Mouse (Mus musculus): ENCODE data around the gene Recql5. TPM values are rescaled to one million over a fixed set of nuclear protein-coding genes. Genes with fewer than 3 reads are reported as not detected.

The Recql5 gene
- 20.7 TPM for total RNA-seq (2023)

DNA sequence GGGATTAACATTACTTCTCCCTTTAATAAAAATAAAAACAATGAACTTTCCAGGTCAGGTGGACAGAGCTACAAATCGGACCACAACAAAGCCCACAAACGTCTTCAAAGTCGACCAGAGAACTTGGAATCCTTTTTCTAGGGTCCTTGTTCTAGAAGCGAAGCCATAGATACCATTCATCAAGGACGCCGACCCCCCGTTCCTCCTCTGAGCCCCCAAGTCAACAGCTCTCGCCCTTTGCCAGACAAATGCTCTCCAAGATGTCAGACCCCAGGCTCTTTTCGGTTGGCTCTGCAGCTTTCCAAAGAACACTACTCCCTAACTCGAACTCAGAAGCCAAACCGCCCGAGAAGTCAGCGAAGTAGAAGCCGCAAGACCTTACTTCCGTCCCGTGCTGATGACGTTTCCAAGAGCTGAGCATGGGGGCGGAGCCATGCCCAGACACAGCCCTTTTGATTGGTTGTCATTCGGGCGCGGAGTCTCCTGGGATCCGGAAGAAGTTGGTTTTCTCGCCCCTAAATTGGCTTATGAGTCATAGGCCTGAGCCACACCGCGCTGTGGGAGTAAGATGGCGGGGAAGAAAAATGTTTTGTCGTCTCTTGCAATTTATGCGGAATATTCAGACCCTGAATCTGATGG lies at the start of gene Recql5, which contains the start of gene Sap30bp:
Gene Recql5 (minus strand): TSS at position 370 of the 639 bp plus-strand sequence.
Gene Sap30bp (plus strand): TSS at position 175 of the 639 bp plus-strand sequence.

DNA sequence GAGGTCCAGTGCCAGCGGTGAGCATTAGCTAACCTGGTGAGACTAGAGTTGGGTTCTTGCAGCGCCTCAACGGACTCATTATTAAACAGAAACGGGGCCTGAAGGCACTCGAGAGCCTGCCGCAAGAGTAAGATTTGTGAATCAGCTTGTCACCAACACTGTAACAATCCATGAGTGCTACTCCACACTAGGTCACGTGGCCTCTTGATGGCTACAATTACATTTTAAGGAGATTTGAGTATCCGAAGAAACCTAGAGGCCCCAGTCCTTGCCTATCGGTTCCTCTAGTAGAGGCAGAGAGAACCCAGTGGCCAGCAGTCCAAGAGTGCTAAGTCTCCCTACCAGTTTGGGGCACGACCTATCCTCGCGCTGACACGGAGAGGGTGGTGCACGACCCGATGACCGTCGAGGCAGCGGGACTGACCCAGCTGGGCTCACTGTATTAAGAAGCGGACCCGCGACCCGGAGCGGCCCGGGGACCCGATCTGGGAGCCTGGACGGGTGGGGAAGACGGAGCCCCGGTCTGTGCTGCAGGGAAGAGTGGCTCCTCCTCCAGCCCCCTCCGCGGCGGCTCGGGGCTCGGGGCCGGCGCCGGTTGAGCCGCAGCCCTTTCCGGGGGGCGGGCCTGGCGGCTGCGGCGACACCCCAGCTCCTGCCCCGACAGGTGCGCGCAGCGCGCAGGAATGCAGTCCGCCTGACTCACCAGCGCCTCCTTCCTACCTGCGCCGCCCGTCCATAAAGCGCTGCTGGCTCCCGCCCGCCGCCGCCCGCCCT lies 41.2 kb upstream of the Recql5 start, which contains the start of gene Itgb4:
Gene Itgb4 (plus strand): TSS at position 401 of the 774 bp plus-strand sequence.

DNA sequence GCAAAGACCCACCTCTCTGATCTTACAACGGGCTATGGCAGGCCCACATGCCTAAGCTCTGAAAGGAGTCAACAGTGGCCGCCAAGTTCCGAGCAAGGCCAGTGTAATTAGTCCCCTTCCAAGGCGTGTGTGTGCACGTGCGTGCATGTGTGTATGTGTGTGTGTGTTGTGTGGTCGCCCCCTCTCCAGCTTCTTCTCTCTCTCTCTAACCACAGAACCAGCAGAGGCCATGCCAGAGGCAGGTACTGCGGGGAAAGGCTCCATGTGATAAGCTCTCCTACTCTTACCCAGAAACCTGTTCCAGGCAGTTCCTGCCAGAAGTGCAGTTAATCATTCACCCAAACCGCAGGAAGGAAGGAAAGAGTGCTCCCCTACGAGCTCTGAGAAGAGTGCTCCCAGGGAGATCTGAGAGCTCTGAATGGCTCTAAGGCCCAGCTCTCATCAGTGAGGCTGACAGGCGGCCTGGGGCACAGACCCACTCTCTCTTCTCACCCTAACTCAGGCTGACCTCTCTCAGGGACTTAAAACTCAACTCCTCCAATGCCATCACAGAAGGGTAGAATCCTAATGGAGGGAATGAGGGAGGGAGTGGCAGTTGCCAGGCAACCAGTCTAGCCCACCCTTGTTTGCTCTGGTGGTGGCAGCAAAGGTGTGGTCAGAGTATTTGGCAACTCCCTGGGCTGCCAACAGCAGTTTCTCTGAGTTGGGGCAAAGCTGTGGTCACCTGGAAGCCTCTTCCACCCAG lies 21.5 kb downstream of the Recql5 start, which contains the start of gene Smim6:
Gene Smim6 (plus strand): TSS at position 386 of the 745 bp plus-strand sequence.

DNA sequence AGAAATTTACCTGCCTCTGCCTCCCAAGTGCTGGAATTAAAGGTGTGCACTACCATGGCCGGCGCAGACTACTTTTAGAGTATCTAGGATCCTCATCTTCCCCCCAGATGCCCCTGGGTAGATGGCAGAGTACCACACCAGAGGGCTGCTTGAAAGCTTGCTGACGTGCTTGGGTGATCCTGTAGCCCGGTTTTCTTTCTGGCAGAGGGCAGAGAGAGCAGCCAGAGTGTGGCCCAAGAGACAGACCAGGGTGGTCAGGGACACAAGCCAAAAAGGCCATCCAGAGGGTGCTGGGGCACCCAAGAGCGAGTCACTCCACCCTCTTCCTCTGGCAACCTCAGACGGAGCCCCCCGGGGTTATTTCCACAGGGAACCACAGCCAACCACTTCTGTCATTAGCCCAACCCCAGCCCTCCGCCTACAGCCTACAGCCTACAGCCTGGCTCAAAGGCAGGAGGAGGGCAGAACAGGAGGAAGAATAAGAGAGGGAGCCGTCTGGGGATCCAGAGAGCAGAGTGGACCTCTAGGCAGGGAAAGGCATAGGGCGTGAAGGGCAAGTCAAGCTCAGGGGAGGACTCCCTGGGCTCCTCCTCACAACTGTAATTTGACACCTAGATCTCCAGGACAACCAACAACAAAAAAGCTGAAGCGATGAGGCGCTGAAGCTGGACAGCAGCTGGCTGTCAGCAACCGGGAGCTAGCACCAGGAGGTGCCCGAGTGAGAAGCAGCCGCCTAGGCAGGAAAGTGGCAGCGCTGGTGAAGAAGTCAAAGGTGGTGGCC lies 33.6 kb downstream of the Recql5 start, which contains the start of gene Smim5:
Gene Smim5 (plus strand): TSS at position 481 of the 781 bp plus-strand sequence.

DNA sequence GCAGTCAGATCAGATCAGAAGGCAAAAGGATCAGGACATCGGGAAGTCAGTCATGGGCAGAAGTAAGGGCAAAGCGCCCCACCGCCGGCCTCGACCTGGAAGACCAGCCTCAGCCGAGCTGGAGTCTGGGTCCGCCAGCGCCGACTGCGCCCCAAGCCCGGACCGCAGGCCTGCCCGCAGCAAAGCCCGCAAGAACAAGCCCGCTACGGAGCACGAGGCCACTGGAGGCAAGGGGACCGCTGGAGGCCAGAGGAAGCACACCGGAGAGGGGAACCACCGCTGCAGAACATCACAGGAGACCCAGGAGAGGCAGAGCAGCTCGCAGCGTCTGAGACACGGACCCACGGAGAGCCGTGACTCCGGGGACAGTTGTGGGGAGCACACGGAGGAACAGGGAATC lies 74.9 kb downstream of the Recql5 start, which contains the start of gene Myo15b:
Gene Myo15b (plus strand): TSS at position 53 of the 400 bp plus-strand sequence.

Other genes with a start within 250 kb of the Recql5 start
- gene Grb2, start 224.9 kb downstream of the Recql5 start, total RNA-seq (2023), result 156 TPM
- 71.8 TPM for gene Tmem94, start 168.0 kb downstream of the Recql5 start, total RNA-seq (2023)
- 2.3 TPM for gene Caskin2, start 119.8 kb downstream of the Recql5 start, total RNA-seq (2023)
- 18.7 TPM for gene Tsen54, start 118.8 kb downstream of the Recql5 start, total RNA-seq (2023)
- gene Llgl2, start 109.4 kb downstream of the Recql5 start, total RNA-seq (2023), result 25.2 TPM
- not detected for gene Myo15b, start 75.1 kb downstream of the Recql5 start, total RNA-seq (2023)
- not detected for gene Smim5, start 33.5 kb downstream of the Recql5 start, total RNA-seq (2023)
- gene Smim6, start 21.5 kb downstream of the Recql5 start, total RNA-seq (2023), result not detected
- gene Sap30bp, start 195 bp downstream of the Recql5 start, total RNA-seq (2023), result 33.5 TPM
- gene Itgb4, start 41.2 kb upstream of the Recql5 start, total RNA-seq (2023), result 0.59 TPM
- gene Galk1, start 79.2 kb upstream of the Recql5 start, total RNA-seq (2023), result 15.2 TPM
- gene H3f3b, start 94.5 kb upstream of the Recql5 start, total RNA-seq (2023), result 1,631 TPM
- 58.6 TPM for gene Unk, start 96.8 kb upstream of the Recql5 start, total RNA-seq (2023)
- gene Unc13d, start 144.5 kb upstream of the Recql5 start, total RNA-seq (2023), result 85.3 TPM
- 174 TPM for gene Wbp2, start 153.5 kb upstream of the Recql5 start, total RNA-seq (2023)
- gene Trim47, start 193.7 kb upstream of the Recql5 start, total RNA-seq (2023), result 1.8 TPM
- 39.2 TPM for gene Trim65, start 197.7 kb upstream of the Recql5 start, total RNA-seq (2023)
- 59.1 TPM for gene Mrpl38, start 205.4 kb upstream of the Recql5 start, total RNA-seq (2023)
- 27.4 TPM for gene Fbf1, start 234.7 kb upstream of the Recql5 start, total RNA-seq (2023)